Mouse (Mus musculus): ENCODE data around the gene Ppp1cc. TPM values are rescaled to one million over a fixed set of nuclear protein-coding genes. Genes with fewer than 3 reads are reported as not detected.

The Ppp1cc gene
- polyA plus RNA-seq (2014; fragmentation: Nextera tagmentation; extraction: Ambion mirVana): 276 and 293 TPM in 2 replicates

DNA sequence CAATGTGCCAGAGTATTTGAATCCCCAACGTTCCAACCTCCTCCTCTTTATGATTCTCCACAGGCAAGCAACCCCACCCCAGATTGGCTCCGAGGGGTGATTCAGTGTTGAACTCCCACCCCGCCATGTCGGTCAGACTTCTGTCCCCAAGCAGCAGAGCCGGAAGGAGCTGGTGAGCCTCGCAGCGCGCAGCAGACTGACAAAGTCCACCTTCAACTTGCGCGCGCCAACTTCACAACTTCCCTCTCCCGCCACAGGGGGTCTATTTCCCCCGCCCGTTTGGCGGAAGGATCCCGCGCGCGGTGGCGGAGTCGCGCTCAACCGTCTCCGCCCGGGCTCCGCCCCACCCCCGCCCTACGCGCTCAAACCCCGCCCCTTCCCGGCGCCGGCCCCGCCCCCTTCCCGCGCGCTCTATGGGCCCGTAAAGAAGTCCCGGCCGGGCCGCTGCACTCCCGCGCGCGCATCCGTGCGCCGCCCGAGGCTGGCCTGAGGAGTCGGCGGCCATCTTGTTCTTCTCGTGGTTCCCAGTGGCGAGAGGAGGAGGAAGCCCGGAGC, at the start of gene Ppp1cc:
Gene Ppp1cc (plus strand): TSS at position 452 of the 555 bp plus-strand sequence.
- Histone ChIP-seq H3K4me2 (peak within 1 kb of the TSS; percentile 88), H3K27me3 (ENCODE audit: insufficient read depth, low read length) (no peaks in the 10 kb centered on the region), H3K36me3 (ENCODE audit: insufficient read depth) (peaks cover 36% of the 10 kb centered on the region), H3K9me3 (ENCODE audit: low read depth, low read length) (no peaks in the 10 kb centered on the region), H3K27ac (ENCODE audit: low read depth) (peak within 1 kb of the TSS; percentile 86), H3K4me1 (ENCODE audit: insufficient read depth) (peaks cover 28% of the 10 kb centered on the region; the same call in 1 of the 2 replicates), H3K4me3 (ENCODE audit: low read depth, low read length) (peak within 1 kb of the TSS; percentile 95), H3K9ac (peak within 1 kb of the TSS; percentile 98)
- peak; percentile 55 for TF ChIP-seq CTCF (IDR thresholded peaks at IDR 0.05; ENCODE audit: low read depth)
- 0% methylated on average over 51 of the region's 54 CpGs for WGBS
- DNase-seq: peak; percentile 94
- ATAC-seq (ENCODE audit: insufficient read depth): peak; percentile 95

DNA sequence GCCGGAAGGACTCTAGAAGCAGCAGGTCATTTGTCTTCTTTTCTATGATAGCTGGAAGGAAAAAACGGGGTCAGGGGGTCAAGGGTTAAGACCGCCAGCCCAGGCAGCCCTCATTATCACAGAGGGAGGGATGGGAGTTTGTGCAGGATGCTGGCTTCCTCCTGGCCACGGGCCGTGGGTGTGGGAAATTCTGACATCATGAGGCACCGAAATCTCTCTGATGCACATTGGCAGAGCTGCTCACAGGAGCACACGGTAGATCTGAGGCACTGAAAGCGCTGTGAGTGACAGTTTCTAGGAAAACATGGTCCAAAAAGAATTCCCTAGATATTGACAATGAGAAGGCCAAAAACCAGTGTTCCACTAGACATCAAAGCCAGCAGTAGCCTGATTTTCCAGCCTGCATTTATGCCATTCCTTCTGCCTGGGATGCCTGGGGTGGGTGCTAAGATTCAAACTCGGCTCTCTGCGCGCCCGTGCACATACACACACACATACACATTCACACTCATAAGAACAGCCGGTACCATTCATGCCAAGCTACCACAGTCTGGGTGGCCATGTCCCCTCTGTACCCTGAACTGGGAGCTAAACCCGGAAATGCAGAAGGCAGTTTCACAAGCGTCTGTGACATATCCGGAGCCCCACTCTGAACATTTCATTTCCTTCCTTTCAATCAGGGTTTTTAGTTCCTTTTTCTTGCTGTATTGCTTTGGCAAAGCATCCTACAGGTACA, 48.6 kb upstream of the Ppp1cc start:
- Histone ChIP-seq H3K27me3 (ENCODE audit: insufficient read depth, low read length) (no peaks in the 10 kb centered on the region), H3K27ac (ENCODE audit: low read depth) (no peak overlapping the region), H3K36me3 (ENCODE audit: insufficient read depth) (no peaks in the 10 kb centered on the region), H3K4me2 (no peak overlapping the region), H3K4me3 (ENCODE audit: low read depth, low read length) (no peak overlapping the region), H3K4me1 (ENCODE audit: insufficient read depth) (no peaks in the 10 kb centered on the region), H3K9me3 (ENCODE audit: low read depth, low read length) (no peaks in the 10 kb centered on the region), H3K9ac (no peak overlapping the region)
- 47% methylated on average over 16 of the region's 16 CpGs for WGBS
- ATAC-seq (ENCODE audit: insufficient read depth): no peak
- no peak for TF ChIP-seq CTCF (IDR thresholded peaks at IDR 0.05; ENCODE audit: low read depth)
- peak; percentile 13 for DNase-seq

DNA sequence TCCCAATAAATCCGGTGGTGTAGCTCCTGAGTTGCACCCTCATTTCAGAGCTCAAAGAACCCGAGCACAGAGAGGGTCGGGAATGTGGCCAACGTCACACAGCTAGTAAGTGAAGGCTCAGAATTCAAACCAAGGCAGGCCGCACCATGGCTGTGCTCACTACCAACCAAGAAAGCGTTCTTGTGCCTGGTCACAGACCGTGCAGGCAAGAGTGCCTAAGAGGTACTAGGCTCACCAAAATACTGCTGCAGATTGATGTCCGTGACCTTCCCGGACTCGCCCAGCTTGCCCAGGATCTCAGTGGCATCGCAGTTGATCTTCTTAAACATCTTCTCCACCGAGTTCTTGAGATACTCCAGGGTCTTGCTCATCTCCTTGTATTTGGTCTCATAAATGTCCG, 47.5 kb upstream of the Ppp1cc start:
- H3K4me3 ChIP-seq (ENCODE audit: low read depth, low read length): no peak overlapping the region
- 92% methylated on average over 13 of the region's 13 CpGs for WGBS

DNA sequence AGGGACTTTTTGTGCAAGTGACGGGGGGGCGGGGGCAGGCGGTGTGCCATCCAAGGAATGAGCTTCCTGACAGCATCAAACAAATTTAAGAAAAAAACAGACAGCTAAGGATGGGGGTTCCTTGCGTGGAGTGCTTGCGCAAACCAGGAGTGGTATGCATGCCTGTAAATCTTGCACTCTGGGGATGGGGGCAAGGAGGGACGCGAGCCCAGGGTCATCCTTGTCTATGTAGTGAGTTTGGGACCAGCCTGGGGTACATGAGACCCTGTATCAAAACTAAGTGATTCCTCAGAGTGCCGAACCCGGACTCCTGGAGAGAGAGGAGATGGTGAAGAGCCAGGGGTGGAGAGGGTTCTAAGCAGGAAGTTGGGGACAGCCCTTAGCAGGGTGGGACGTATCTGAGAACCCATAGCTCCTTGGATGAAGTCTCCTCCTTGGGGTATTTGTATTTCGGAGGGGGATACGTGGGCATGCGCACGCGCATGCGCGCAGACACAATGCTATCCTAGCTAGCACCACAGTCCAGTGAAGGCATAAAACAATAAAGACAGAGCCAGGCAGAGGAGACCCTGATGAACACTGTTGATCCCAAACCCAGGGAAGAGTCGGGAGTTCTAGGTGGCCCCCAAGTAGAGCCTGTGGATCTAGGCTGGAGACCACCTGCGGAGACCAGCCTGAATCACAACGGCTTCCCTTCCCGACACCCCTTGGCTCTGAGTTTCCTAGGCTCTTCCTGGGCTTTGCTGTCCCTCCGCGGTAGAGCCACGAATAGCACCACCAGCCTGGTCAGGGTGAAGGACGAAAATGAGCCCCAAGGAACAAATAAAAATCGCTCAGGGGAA, 46.8 kb upstream of the Ppp1cc start:
- Histone ChIP-seq H3K4me1 (ENCODE audit: insufficient read depth) (no peaks in the 10 kb centered on the region), H3K36me3 (ENCODE audit: insufficient read depth) (no peaks in the 10 kb centered on the region), H3K27me3 (ENCODE audit: insufficient read depth, low read length) (no peaks in the 10 kb centered on the region), H3K4me2 (no peak overlapping the region; the same call in 1 of the 2 replicates), H3K9me3 (ENCODE audit: low read depth, low read length) (no peaks in the 10 kb centered on the region), H3K4me3 (ENCODE audit: low read depth, low read length) (no peak overlapping the region), H3K9ac (no peak overlapping the region), H3K27ac (ENCODE audit: low read depth) (no peak overlapping the region)
- ATAC-seq (ENCODE audit: insufficient read depth): no peak
- peak; percentile 16; the same call in 1 of the 2 replicates for TF ChIP-seq CTCF (IDR thresholded peaks at IDR 0.05; ENCODE audit: low read depth)
- peak; percentile 17 for DNase-seq
- WGBS: 63% methylated on average over 26 of the region's 26 CpGs

More for the DNA sequence above, 47.5 kb upstream of the Ppp1cc start:
- TF ChIP-seq CTCF (IDR thresholded peaks at IDR 0.05; ENCODE audit: low read depth): no peak
- DNase-seq (no peak), ATAC-seq (ENCODE audit: insufficient read depth) (no peak)
- Histone ChIP-seq H3K9me3 (ENCODE audit: low read depth, low read length) (no peaks in the 10 kb centered on the region), H3K4me2 (no peak overlapping the region), H3K36me3 (ENCODE audit: insufficient read depth) (no peaks in the 10 kb centered on the region), H3K27ac (ENCODE audit: low read depth) (no peak overlapping the region), H3K9ac (no peak overlapping the region), H3K27me3 (ENCODE audit: insufficient read depth, low read length) (no peaks in the 10 kb centered on the region), H3K4me1 (ENCODE audit: insufficient read depth) (no peaks in the 10 kb centered on the region)

DNA sequence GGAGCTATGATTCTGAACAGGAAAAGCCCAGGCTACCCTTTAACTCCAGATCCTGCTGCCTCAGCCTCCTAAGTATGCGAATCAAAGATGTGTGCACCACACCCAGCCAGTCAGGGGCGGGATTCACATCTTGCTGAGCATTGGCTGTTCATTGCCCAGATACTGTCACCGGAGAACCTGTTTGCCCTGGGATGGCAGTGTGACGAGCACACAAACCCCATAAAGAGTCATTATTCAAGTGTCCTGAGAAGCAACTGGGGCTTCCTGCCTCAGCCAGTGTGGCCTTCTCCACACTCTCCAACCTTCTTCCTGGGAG, 46.2 kb upstream of the Ppp1cc start:
- 48% methylated on average over 4 of the region's 4 CpGs for WGBS
- no peak overlapping the region for H3K9ac ChIP-seq
- H3K4me1 ChIP-seq (ENCODE audit: insufficient read depth): no peaks in the 10 kb centered on the region
- no peaks in the 10 kb centered on the region for H3K9me3 ChIP-seq (ENCODE audit: low read depth, low read length)
- DNase-seq: no peak
- H3K36me3 ChIP-seq (ENCODE audit: insufficient read depth): no peaks in the 10 kb centered on the region
- ATAC-seq (ENCODE audit: insufficient read depth): no peak
- no peak overlapping the region for H3K4me3 ChIP-seq (ENCODE audit: low read depth, low read length)
- TF ChIP-seq CTCF (IDR thresholded peaks at IDR 0.05; ENCODE audit: low read depth): no peak
- no peak overlapping the region for H3K27ac ChIP-seq (ENCODE audit: low read depth)
- H3K4me2 ChIP-seq: no peak overlapping the region
- no peaks in the 10 kb centered on the region for H3K27me3 ChIP-seq (ENCODE audit: insufficient read depth, low read length)

DNA sequence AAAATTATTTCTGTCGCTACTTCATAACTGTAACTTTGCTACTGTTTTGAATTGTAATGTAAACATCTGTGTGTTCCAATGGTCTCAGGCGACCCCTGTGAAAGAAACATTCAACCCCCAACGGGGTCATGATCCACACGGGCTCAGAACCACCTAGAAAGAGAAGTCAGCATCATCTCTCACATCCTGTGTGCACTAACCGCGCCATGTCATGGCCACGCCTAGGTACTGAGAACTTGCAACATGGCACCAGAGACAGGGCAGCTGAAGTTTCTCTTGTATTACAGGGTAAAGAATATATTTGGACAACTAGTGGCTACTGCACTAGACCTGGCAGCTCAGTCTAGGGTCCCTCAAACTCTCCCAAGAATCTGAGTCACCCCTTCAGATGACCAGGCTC, 44.6 kb upstream of the Ppp1cc start:
- no peaks in the 10 kb centered on the region for H3K27me3 ChIP-seq (ENCODE audit: insufficient read depth, low read length)
- H3K9ac ChIP-seq: no peak overlapping the region
- no peaks in the 10 kb centered on the region for H3K9me3 ChIP-seq (ENCODE audit: low read depth, low read length)
- no peak overlapping the region for H3K27ac ChIP-seq (ENCODE audit: low read depth)
- H3K4me2 ChIP-seq: no peak overlapping the region
- no peaks in the 10 kb centered on the region for H3K4me1 ChIP-seq (ENCODE audit: insufficient read depth)
- no peak overlapping the region for H3K4me3 ChIP-seq (ENCODE audit: low read depth, low read length)
- no peak for ATAC-seq (ENCODE audit: insufficient read depth)
- DNase-seq: no peak
- no peak for TF ChIP-seq CTCF (IDR thresholded peaks at IDR 0.05; ENCODE audit: low read depth)
- H3K36me3 ChIP-seq (ENCODE audit: insufficient read depth): no peaks in the 10 kb centered on the region
- WGBS: 61% methylated on average over 7 of the region's 7 CpGs

DNA sequence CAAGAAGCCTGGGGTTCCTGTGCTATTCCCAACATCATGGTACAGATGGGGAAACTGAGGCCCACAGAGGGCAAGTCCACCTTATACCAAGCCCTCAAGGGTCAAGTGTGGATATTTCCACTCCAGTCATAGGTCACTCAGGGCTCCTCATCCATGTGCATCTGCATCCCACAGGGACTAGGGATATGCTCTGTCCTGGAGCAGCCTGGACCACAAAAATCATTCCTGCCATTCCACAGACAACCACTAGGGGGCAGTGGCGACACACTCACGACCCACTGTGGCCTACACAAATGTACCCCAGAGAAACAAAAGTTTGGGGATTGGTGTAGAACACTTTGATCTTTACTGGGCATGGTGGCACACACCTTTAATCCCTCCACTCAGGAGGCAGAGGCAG, 43.9 kb upstream of the Ppp1cc start:
- Histone ChIP-seq H3K9me3 (ENCODE audit: low read depth, low read length) (no peaks in the 10 kb centered on the region), H3K27me3 (ENCODE audit: insufficient read depth, low read length) (no peaks in the 10 kb centered on the region), H3K27ac (ENCODE audit: low read depth) (no peak overlapping the region), H3K4me1 (ENCODE audit: insufficient read depth) (no peaks in the 10 kb centered on the region), H3K36me3 (ENCODE audit: insufficient read depth) (no peaks in the 10 kb centered on the region), H3K4me3 (ENCODE audit: low read depth, low read length) (no peak overlapping the region), H3K4me2 (no peak overlapping the region), H3K9ac (no peak overlapping the region)
- DNase-seq (peak; percentile 73), ATAC-seq (ENCODE audit: insufficient read depth) (peak; percentile 47; the same call in 1 of the 2 replicates)
- peak; percentile 96 for TF ChIP-seq CTCF (IDR thresholded peaks at IDR 0.05; ENCODE audit: low read depth)
- WGBS: 0% methylated on average over 2 of the region's 2 CpGs
